Mouse (Mus musculus) liver, postnatal 0 days (tissue): ENCODE data around the gene Cacfd1. TPM values are rescaled to one million over a fixed set of nuclear protein-coding genes. Genes with fewer than 3 reads are reported as not detected.

Experiments used
- ATAC-seq: fragments of 200-750 bp; cut with Nextera tagmentation; 2 replicates; pipeline ENCODE4 v1.8.0; 2017; ENCODE audit warnings: mild to moderate bottlenecking, moderate library complexity
- DNase-seq: peaks from one replicate; pipeline ENCODE4 v3.0.0-alpha.2; 2016
- H3K27ac ChIP-seq: fragments of 300-500 bp; sonication (generic); 2 replicates; pipeline ENCODE4 v1.5.1; 2014; ENCODE audit warnings: antibody characterized with exemption, moderate library complexity, mild to moderate bottlenecking, low read depth
- H3K27me3 ChIP-seq: fragments of 300-500 bp; sonication (generic); 2 replicates; pipeline ENCODE4 v1.6.1; 2014; ENCODE audit warnings: low read length, control low read depth, mixed read lengths; ENCODE audit not compliant: insufficient read depth
- H3K36me3 ChIP-seq: fragments of 300-500 bp; sonication (generic); replicated peaks from 2 replicates; pipeline ENCODE4 v1.6.1; 2014; ENCODE audit warnings: mild to moderate bottlenecking, control low read depth, low read length, moderate library complexity, mixed read lengths; ENCODE audit not compliant: insufficient read depth
- H3K4me1 ChIP-seq: fragments of 300-500 bp; sonication (generic); 2 replicates; pipeline ENCODE4 v1.6.1; 2014; ENCODE audit warnings: antibody characterized with exemption, mild to moderate bottlenecking, control low read depth; ENCODE audit not compliant: insufficient read depth
- H3K4me2 ChIP-seq: fragments of 300-500 bp; sonication (generic); 2 replicates; pipeline ENCODE4 v1.6.1; 2014; ENCODE audit warnings: low read depth, mild to moderate bottlenecking, low read length, moderate library complexity, mixed read lengths
- H3K4me3 ChIP-seq: fragments of 300-500 bp; sonication (generic); 2 replicates; pipeline ENCODE4 v1.5.1; 2014; ENCODE audit warnings: low read depth, low read length
- H3K9ac ChIP-seq: fragments of 300-500 bp; sonication (generic); replicated peaks from 2 replicates; pipeline ENCODE4 v1.6.1; 2014; ENCODE audit warnings: mild to moderate bottlenecking, moderate library complexity
- H3K9me3 ChIP-seq: fragments of 300-500 bp; sonication (generic); 2 replicates; pipeline ENCODE4 v1.6.1; 2016; ENCODE audit warnings: mild to moderate bottlenecking, control low read depth, low read length, mixed read lengths
- CTCF ChIP-seq: sonication (generic); IDR thresholded peaks from 2 replicates; pipeline ENCODE4 v1.5.1; 2016; ENCODE audit warnings: antibody characterized with exemption, low read depth
- EP300 ChIP-seq: IDR thresholded peaks from 2 replicates; pipeline ENCODE4 v1.6.1; 2016; ENCODE audit warnings: antibody characterized with exemption, low read depth, mild to moderate bottlenecking
- WGBS: fragments of 180-500 bp; shearing (Covaris S2); extraction: QIAGEN DNeasy Blood & Tissue Kit; methylation state at CpG from one replicate; pipeline ENCODE4 v1.1.7; 2014; ENCODE audit not compliant: insufficient replicate concordance; 5-methylcytosine and 5-hydroxymethylcytosine counted together
- polyA plus RNA-seq: library from polyadenylated mRNA; unstranded; fragments of >200 nt; fragmentation: Nextera tagmentation; extraction: Ambion mirVana; gene quantifications from 2 replicates; pipeline ENCODE4 v1.2.1, GENCODE M21; 2015

The Cacfd1 gene
- 21.1 and 23.5 TPM in 2 replicates for polyA plus RNA-seq

- Histone ChIP-seq H3K27me3 (no peaks in the 10 kb centered on the region), H3K4me2 (peak within 1 kb of the TSS; percentile 81), H3K9me3 (no peaks in the 10 kb centered on the region), H3K27ac (peak within 1 kb of the TSS; percentile 90), H3K4me3 (peak within 1 kb of the TSS; percentile 78), H3K4me1 (peaks cover 21% of the 10 kb centered on the region), H3K9ac (peak within 1 kb of the TSS; percentile 90), H3K36me3 (peaks cover 10% of the 10 kb centered on the region)
- TF ChIP-seq CTCF (no peak), EP300 (no peak)
- ATAC-seq (peak; percentile 98), DNase-seq (peak; percentile 92)
- under 1% methylated on average over 41 of the region's 43 CpGs for WGBS
Measured at GRCm38 (mm10) chr2:27009714-27010244, at the start of gene Cacfd1. Gene Cacfd1 (plus strand): TSS chr2:27009926.

DNA sequence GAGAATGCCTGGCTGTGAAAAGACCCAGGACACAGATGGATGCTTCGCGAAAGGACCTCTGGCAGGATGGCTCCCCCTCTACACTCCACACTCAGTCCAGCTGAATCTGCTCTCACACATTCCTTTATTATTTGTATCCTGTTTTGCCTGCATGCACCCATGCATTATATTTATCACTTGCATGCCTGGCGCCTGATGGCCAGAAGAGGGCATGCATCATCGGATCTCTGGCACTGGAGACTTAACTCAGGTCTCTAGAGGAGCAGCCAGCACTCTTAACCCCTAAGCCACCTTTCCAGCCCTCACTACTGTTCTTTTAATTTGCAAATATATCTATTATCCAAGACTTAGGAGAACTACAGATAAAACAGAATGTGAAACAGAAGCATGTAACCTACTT lies 49.0 kb upstream of the Cacfd1 start:
- Histone ChIP-seq H3K4me1 (peaks cover 24% of the 10 kb centered on the region), H3K4me3 (no peak overlapping the region), H3K4me2 (no peak overlapping the region), H3K36me3 (peaks cover 40% of the 10 kb centered on the region), H3K9me3 (no peaks in the 10 kb centered on the region), H3K27ac (no peak overlapping the region), H3K9ac (no peak overlapping the region), H3K27me3 (no peaks in the 10 kb centered on the region)
- DNase-seq (no peak), ATAC-seq (no peak)
- WGBS: 77% methylated on average over 4 of the region's 4 CpGs
- TF ChIP-seq EP300 (no peak), CTCF (peak; percentile 50)

DNA sequence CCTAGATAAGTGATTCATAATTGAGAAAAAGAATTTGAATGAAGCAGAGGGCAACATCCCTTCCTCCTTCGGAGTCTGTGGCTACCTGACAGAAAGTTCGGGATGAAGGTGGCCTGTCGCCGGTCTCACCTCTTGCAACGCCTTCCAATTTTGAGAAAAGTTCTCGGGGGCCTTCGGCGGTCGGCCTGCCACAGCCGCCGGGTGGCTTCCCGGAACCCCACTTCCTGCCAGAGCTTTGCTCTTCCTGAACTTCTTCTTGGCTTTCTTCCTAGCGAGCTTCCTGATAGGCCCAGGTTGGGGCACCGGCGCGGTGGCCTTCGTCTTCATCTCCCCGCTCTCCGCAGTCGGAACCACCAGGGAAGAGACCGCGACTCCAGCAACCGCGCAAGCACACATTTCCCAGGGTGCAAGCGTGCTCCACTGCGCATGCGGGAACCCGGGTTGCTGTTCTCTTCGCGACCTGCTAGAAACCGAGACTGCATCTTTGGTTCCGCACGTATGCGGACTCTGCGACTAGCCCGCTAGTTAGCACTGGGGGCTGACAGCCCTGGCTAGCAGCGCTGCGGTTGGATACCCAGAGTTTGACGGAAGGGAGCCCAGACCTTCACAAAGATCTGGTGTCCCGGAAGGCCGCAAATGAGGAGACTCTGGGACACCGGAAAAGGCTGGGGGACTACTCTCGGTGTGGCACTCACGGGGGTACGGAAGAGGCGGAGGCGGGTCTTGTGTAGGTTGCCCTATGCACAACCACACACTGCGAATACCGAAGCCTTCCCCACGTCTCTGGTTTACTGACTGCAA lies 45.6 kb upstream of the Cacfd1 start, which contains the start of gene Rexo4:
Rexo4 (minus strand) TSS at position 464 of the 801 bp plus-strand sequence.
- H3K9ac ChIP-seq: peak within 1 kb of the TSS; percentile 90
- DNase-seq (peak; percentile 93), ATAC-seq (peak; percentile 97)
- peak within 1 kb of the TSS; percentile 100 for H3K27ac ChIP-seq
- H3K9me3 ChIP-seq: peaks cover 4% of the 10 kb centered on the region
- H3K4me3 ChIP-seq: peak within 1 kb of the TSS; percentile 86
- WGBS: under 1% methylated on average over 50 of the region's 50 CpGs
- no peaks in the 10 kb centered on the region for H3K27me3 ChIP-seq
- peaks cover 24% of the 10 kb centered on the region for H3K4me1 ChIP-seq
- H3K4me2 ChIP-seq: peak within 1 kb of the TSS; percentile 82
- TF ChIP-seq EP300 (no peak; the same call in 1 of the 2 replicates), CTCF (no peak)
- H3K36me3 ChIP-seq: peaks cover 23% of the 10 kb centered on the region

DNA sequence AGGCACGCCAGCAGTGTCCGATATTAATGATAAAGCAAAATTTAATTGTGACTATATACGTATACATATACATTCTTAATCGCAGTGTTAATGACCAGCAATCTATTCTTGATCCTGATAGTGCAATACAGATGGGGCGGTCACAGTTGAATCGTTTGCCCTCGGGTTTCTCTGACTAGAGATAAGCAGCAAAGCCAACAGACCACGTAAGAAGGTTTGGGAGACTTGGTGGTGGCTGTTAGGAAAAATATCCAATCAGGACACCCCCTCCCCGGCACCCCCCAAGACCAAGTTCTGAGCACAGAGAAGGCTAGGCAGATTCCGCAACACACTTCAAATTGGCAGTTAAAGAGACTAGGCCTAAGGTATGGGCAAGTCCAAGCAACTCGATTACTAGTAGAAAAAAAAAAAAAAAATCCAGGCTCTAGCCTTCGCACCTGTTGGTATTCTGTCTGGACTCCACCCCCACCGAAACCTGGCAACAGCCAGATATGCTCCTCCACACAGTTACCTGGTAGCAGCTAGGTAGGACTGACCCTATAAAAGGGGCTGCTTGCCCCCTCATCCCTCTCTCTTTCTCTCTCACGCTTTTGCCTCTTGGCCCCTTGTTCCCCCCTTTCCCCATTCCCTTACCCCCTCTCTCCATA lies 44.9 kb upstream of the Cacfd1 start:
- peak overlapping the region; percentile 100 for H3K27ac ChIP-seq
- peak; percentile 18 for ATAC-seq
- peak overlapping the region; percentile 82 for H3K4me2 ChIP-seq
- DNase-seq: no peak
- peak overlapping the region; percentile 86 for H3K4me3 ChIP-seq
- 18% methylated on average over 14 of the region's 14 CpGs for WGBS
- peaks cover 24% of the 10 kb centered on the region for H3K4me1 ChIP-seq
- peaks cover 18% of the 10 kb centered on the region for H3K36me3 ChIP-seq
- peaks cover 4% of the 10 kb centered on the region for H3K9me3 ChIP-seq
- H3K27me3 ChIP-seq: no peaks in the 10 kb centered on the region
- H3K9ac ChIP-seq: peak overlapping the region; percentile 90
- TF ChIP-seq CTCF (no peak), EP300 (peak; percentile 54)

GRCm38 (mm10) chr2:26967262-26967661 lies 42.5 kb upstream of the Cacfd1 start:
- H3K27me3 ChIP-seq: no peaks in the 10 kb centered on the region
- H3K9ac ChIP-seq: no peak overlapping the region
- TF ChIP-seq EP300: no peak
- peak; percentile 44 for TF ChIP-seq CTCF
- WGBS: 68% methylated on average over 2 of the region's 2 CpGs
- DNase-seq: no peak
- no peaks in the 10 kb centered on the region for H3K36me3 ChIP-seq
- no peak for ATAC-seq
- peaks cover 4% of the 10 kb centered on the region for H3K9me3 ChIP-seq
- peaks cover 16% of the 10 kb centered on the region for H3K4me1 ChIP-seq
- H3K4me3 ChIP-seq: no peak overlapping the region
- no peak overlapping the region for H3K27ac ChIP-seq
- H3K4me2 ChIP-seq: no peak overlapping the region

- DNase-seq (no peak), ATAC-seq (no peak; the same call in 1 of the 2 replicates)
- Histone ChIP-seq H3K9ac (no peak within 1 kb of the TSS), H3K36me3 (no peaks in the 10 kb centered on the region), H3K27me3 (no peaks in the 10 kb centered on the region), H3K4me1 (0 out of 2 replicates have a peak, but pooled peaks cover 9% of the 10 kb centered on the region), H3K9me3 (no peaks in the 10 kb centered on the region), H3K4me2 (no peak within 1 kb of the TSS), H3K4me3 (no peak within 1 kb of the TSS), H3K27ac (peak within 1 kb of the TSS; percentile 66)
- WGBS: 44% methylated on average over 3 of the region's 3 CpGs
- no peak for TF ChIP-seq EP300
- TF ChIP-seq CTCF: no peak
Measured at GRCm38 (mm10) chr2:26973116-26973515, 36.6 kb upstream of the Cacfd1 start, which contains the start of gene Adamts13. Gene Adamts13 (plus strand): TSS chr2:26973416.
